Mouse (Mus musculus): ENCODE data around the gene Cnnm2. TPM values are rescaled to one million over a fixed set of nuclear protein-coding genes. Genes with fewer than 3 reads are reported as not detected.

Cnnm2 gene
- polyA plus RNA-seq, 1 experiment from 2014 or later: 8.1 TPM

- DNase-seq (peak; percentile 18), ATAC-seq (ENCODE audit: low FRiP score, low TSS enrichment) (no peak)
- no peaks in the 10 kb centered on the region for H3K27me3 ChIP-seq (ENCODE audit: control insufficient read depth, insufficient read depth, low read length)
- H3K9me3 ChIP-seq (ENCODE audit: control insufficient read depth, low read length): no peaks in the 10 kb centered on the region
- 45% methylated on average over 6 of the region's 6 CpGs for WGBS
- H3K36me3 ChIP-seq (ENCODE audit: control insufficient read depth, insufficient read depth, low read length): no peaks in the 10 kb centered on the region
- H3K4me3 ChIP-seq (replicated peaks; ENCODE audit: low read depth, low read length): no peak overlapping the region
- H3K9ac ChIP-seq (replicated peaks; ENCODE audit: low read length): peak overlapping the region; percentile 34; the same call in 1 of the 2 replicates
- H3K4me2 ChIP-seq (ENCODE audit: low read length): peak overlapping the region; percentile 30
- peak overlapping the region; percentile 80 for H3K27ac ChIP-seq (replicated peaks; ENCODE audit: low read depth, low read length)
- H3K4me1 ChIP-seq (ENCODE audit: control insufficient read depth, insufficient read depth, low read length): peaks cover 21% of the 10 kb centered on the region
Measured at GRCm38 (mm10) chr19:46856232-46856631, 94.8 kb downstream of the Cnnm2 start.

- ATAC-seq (ENCODE audit: low FRiP score, low TSS enrichment) (no peak), DNase-seq (peak; percentile 68)
- WGBS: 11% methylated on average over 10 of the region's 10 CpGs
- Histone ChIP-seq H3K27ac (replicated peaks; ENCODE audit: low read depth, low read length) (peak overlapping the region; percentile 80), H3K4me1 (ENCODE audit: control insufficient read depth, insufficient read depth, low read length) (peaks cover 21% of the 10 kb centered on the region), H3K4me2 (ENCODE audit: low read length) (peak overlapping the region; percentile 30), H3K27me3 (ENCODE audit: control insufficient read depth, insufficient read depth, low read length) (no peaks in the 10 kb centered on the region), H3K4me3 (replicated peaks; ENCODE audit: low read depth, low read length) (no peak overlapping the region), H3K9ac (replicated peaks; ENCODE audit: low read length) (peak overlapping the region; percentile 34; the same call in 1 of the 2 replicates), H3K36me3 (ENCODE audit: control insufficient read depth, insufficient read depth, low read length) (no peaks in the 10 kb centered on the region), H3K9me3 (ENCODE audit: control insufficient read depth, low read length) (no peaks in the 10 kb centered on the region)
Measured at GRCm38 (mm10) chr19:46856780-46857179, 95.4 kb downstream of the Cnnm2 start.

GRCm38 (mm10) chr19:46857277-46857989 lies 96.0 kb downstream of the Cnnm2 start:
- Histone ChIP-seq H3K36me3 (ENCODE audit: control insufficient read depth, insufficient read depth, low read length) (no peaks in the 10 kb centered on the region), H3K9ac (replicated peaks; ENCODE audit: low read length) (no peak overlapping the region), H3K27me3 (ENCODE audit: control insufficient read depth, insufficient read depth, low read length) (no peaks in the 10 kb centered on the region), H3K9me3 (ENCODE audit: control insufficient read depth, low read length) (no peaks in the 10 kb centered on the region), H3K4me2 (ENCODE audit: low read length) (peak overlapping the region; percentile 30; the same call in 1 of the 2 replicates), H3K4me1 (ENCODE audit: control insufficient read depth, insufficient read depth, low read length) (peaks cover 21% of the 10 kb centered on the region), H3K4me3 (replicated peaks; ENCODE audit: low read depth, low read length) (no peak overlapping the region), H3K27ac (replicated peaks; ENCODE audit: low read depth, low read length) (peak overlapping the region; percentile 80)
- DNase-seq (peak; percentile 65), ATAC-seq (ENCODE audit: low FRiP score, low TSS enrichment) (no peak)
- WGBS: 56% methylated on average over 9 of the region's 9 CpGs

- H3K9me3 ChIP-seq (ENCODE audit: control insufficient read depth, low read length): no peaks in the 10 kb centered on the region
- no peak overlapping the region for H3K4me3 ChIP-seq (replicated peaks; ENCODE audit: low read depth, low read length)
- WGBS: 82% methylated on average over 7 of the region's 7 CpGs
- no peaks in the 10 kb centered on the region for H3K36me3 ChIP-seq (ENCODE audit: control insufficient read depth, insufficient read depth, low read length)
- ATAC-seq (ENCODE audit: low FRiP score, low TSS enrichment): no peak
- H3K27me3 ChIP-seq (ENCODE audit: control insufficient read depth, insufficient read depth, low read length): no peaks in the 10 kb centered on the region
- peaks cover 21% of the 10 kb centered on the region for H3K4me1 ChIP-seq (ENCODE audit: control insufficient read depth, insufficient read depth, low read length)
- H3K27ac ChIP-seq (replicated peaks; ENCODE audit: low read depth, low read length): no peak overlapping the region
- no peak for DNase-seq
- H3K9ac ChIP-seq (replicated peaks; ENCODE audit: low read length): no peak overlapping the region
- no peak overlapping the region for H3K4me2 ChIP-seq (ENCODE audit: low read length)
Measured at GRCm38 (mm10) chr19:46858200-46858599, 96.8 kb downstream of the Cnnm2 start.

GRCm38 (mm10) chr19:46862556-46862955 lies 101.2 kb downstream of the Cnnm2 start:
- H3K4me3 ChIP-seq (replicated peaks; ENCODE audit: low read depth, low read length): no peak overlapping the region
- H3K9ac ChIP-seq (replicated peaks; ENCODE audit: low read length): no peak overlapping the region
- no peaks in the 10 kb centered on the region for H3K27me3 ChIP-seq (ENCODE audit: control insufficient read depth, insufficient read depth, low read length)
- no peak overlapping the region for H3K4me2 ChIP-seq (ENCODE audit: low read length)
- H3K27ac ChIP-seq (replicated peaks; ENCODE audit: low read depth, low read length): no peak overlapping the region
- peaks cover 3% of the 10 kb centered on the region for H3K4me1 ChIP-seq (ENCODE audit: control insufficient read depth, insufficient read depth, low read length)
- no peak for ATAC-seq (ENCODE audit: low FRiP score, low TSS enrichment)
- no peaks in the 10 kb centered on the region for H3K9me3 ChIP-seq (ENCODE audit: control insufficient read depth, low read length)
- H3K36me3 ChIP-seq (ENCODE audit: control insufficient read depth, insufficient read depth, low read length): no peaks in the 10 kb centered on the region
- 80% methylated on average over 3 of the region's 3 CpGs for WGBS
- no peak for DNase-seq

- H3K4me3 ChIP-seq (replicated peaks; ENCODE audit: low read depth, low read length): no peak overlapping the region
- DNase-seq (no peak), ATAC-seq (ENCODE audit: low FRiP score, low TSS enrichment) (no peak)
Measured at GRCm38 (mm10) chr19:46863236-46863927, 102.0 kb downstream of the Cnnm2 start.

GRCm38 (mm10) chr19:46864079-46864478 lies 102.7 kb downstream of the Cnnm2 start:
- Histone ChIP-seq H3K4me2 (ENCODE audit: low read length) (no peak overlapping the region), H3K4me3 (replicated peaks; ENCODE audit: low read depth, low read length) (no peak overlapping the region), H3K27me3 (ENCODE audit: control insufficient read depth, insufficient read depth, low read length) (no peaks in the 10 kb centered on the region), H3K27ac (replicated peaks; ENCODE audit: low read depth, low read length) (no peak overlapping the region), H3K9ac (replicated peaks; ENCODE audit: low read length) (no peak overlapping the region), H3K4me1 (ENCODE audit: control insufficient read depth, insufficient read depth, low read length) (no peaks in the 10 kb centered on the region), H3K36me3 (ENCODE audit: control insufficient read depth, insufficient read depth, low read length) (no peaks in the 10 kb centered on the region), H3K9me3 (ENCODE audit: control insufficient read depth, low read length) (no peaks in the 10 kb centered on the region)
- ATAC-seq (ENCODE audit: low FRiP score, low TSS enrichment) (no peak), DNase-seq (no peak)
- 55% methylated on average over 6 of the region's 6 CpGs for WGBS

More at GRCm38 (mm10) chr19:46863236-46863927, 102.0 kb downstream of the Cnnm2 start:
- Histone ChIP-seq H3K4me1 (ENCODE audit: control insufficient read depth, insufficient read depth, low read length) (no peaks in the 10 kb centered on the region), H3K9me3 (ENCODE audit: control insufficient read depth, low read length) (no peaks in the 10 kb centered on the region), H3K36me3 (ENCODE audit: control insufficient read depth, insufficient read depth, low read length) (no peaks in the 10 kb centered on the region), H3K27ac (replicated peaks; ENCODE audit: low read depth, low read length) (no peak overlapping the region), H3K4me2 (ENCODE audit: low read length) (no peak overlapping the region), H3K9ac (replicated peaks; ENCODE audit: low read length) (no peak overlapping the region), H3K27me3 (ENCODE audit: control insufficient read depth, insufficient read depth, low read length) (no peaks in the 10 kb centered on the region)
- 89% methylated on average over 17 of the region's 17 CpGs for WGBS

GRCm38 (mm10) chr19:46864731-46865331 lies 103.4 kb downstream of the Cnnm2 start:
- Histone ChIP-seq H3K4me3 (replicated peaks; ENCODE audit: low read depth, low read length) (no peak overlapping the region), H3K4me2 (ENCODE audit: low read length) (no peak overlapping the region), H3K4me1 (ENCODE audit: control insufficient read depth, insufficient read depth, low read length) (no peaks in the 10 kb centered on the region), H3K9ac (replicated peaks; ENCODE audit: low read length) (no peak overlapping the region), H3K36me3 (ENCODE audit: control insufficient read depth, insufficient read depth, low read length) (no peaks in the 10 kb centered on the region), H3K27ac (replicated peaks; ENCODE audit: low read depth, low read length) (no peak overlapping the region), H3K9me3 (ENCODE audit: control insufficient read depth, low read length) (no peaks in the 10 kb centered on the region), H3K27me3 (ENCODE audit: control insufficient read depth, insufficient read depth, low read length) (no peaks in the 10 kb centered on the region)
- WGBS: 81% methylated on average over 6 of the region's 6 CpGs
- DNase-seq: no peak
- no peak for ATAC-seq (ENCODE audit: low FRiP score, low TSS enrichment)
